Comparison of ENCODE assay signal across 7 mouse cellular contexts in genomic region chr17:27317576-27318277, GRCm38 (mm10).
DNase-seq lines count a peak whose midpoint lies in the region; ATAC-seq lines count a peak whose summit lies in the region.

No protein-coding gene starts in this region.

- no peaks in the 10 kb centered on the region for H3K9me3 ChIP-seq in intestine, embryonic 16.5 days (ENCODE audit: control insufficient read depth, low read length)

- no peaks in the 10 kb centered on the region for H3K36me3 ChIP-seq in intestine, embryonic 16.5 days (ENCODE audit: control insufficient read depth, insufficient read depth, low read length)

- no peaks in the 10 kb centered on the region for H3K27me3 ChIP-seq in intestine, embryonic 16.5 days (replicated peaks; ENCODE audit: control insufficient read depth, insufficient read depth, low read length)

- DNase-seq in urinary bladder, postnatal 14 days (ENCODE audit: low spot score), result peak; percentile 75
- DNase-seq in urinary bladder, postnatal 10 days (ENCODE audit: low spot score), result no peak
- DNase-seq in gastrocnemius, postnatal 14 days, result peak; percentile 67
- peak; percentile 41 to 44 for DNase-seq in left cerebral cortex, postnatal 36 days (ENCODE audit: low spot score in 2 of 2)
- peak; percentile 55 to 67 for DNase-seq in right cerebral cortex, adult 2 months (ENCODE audit: low spot score in 2 of 2)
- no peak for DNase-seq in spleen, postnatal 10 days (ENCODE audit: low spot score in 2 of 2)

- H3K4me2 ChIP-seq in intestine, embryonic 16.5 days (ENCODE audit: low read depth, low read length), result no peak overlapping the region

- peaks cover 8% of the 10 kb centered on the region; the same call in 1 of the 2 replicates for H3K4me1 ChIP-seq in intestine, embryonic 16.5 days (ENCODE audit: control insufficient read depth, insufficient read depth, low read length)

- 52% methylated on average over 14 of the region's 14 CpGs for WGBS in intestine, embryonic 16.5 days

- peak; percentile 67 for ATAC-seq in intestine, embryonic 16.5 days

- no peak overlapping the region for H3K9ac ChIP-seq in intestine, embryonic 16.5 days (ENCODE audit: low read depth, low read length)

- H3K4me3 ChIP-seq in intestine, embryonic 16.5 days (ENCODE audit: low read length), result no peak overlapping the region

- intact Hi-C loops in gastrocnemius, postnatal 14 days (cut with DNase I; ENCODE audit: low total_unique reads), result no loop called here
- intact Hi-C loops in left cerebral cortex, postnatal 36 days (cut with DNase I), result loop anchor here (5.0 kb wide), 1 partner anchor 85 kb away; no protein-coding TSS in a partner anchor

- no peak overlapping the region for H3K27ac ChIP-seq in intestine, embryonic 16.5 days (ENCODE audit: low read length)

Comparison
In these comparisons a context has a peak if more than half of its experiments do, and no peak if none do; other contexts are left out.
1. DNase-seq: peak in urinary bladder, postnatal 14 days (single experiment), gastrocnemius, postnatal 14 days (single experiment), left cerebral cortex, postnatal 36 days (2 of 2) and right cerebral cortex, adult 2 months (2 of 2); none in urinary bladder, postnatal 10 days (single experiment) and spleen, postnatal 10 days (0 of 2).